Mouse (Mus musculus) ES-E14 (cell line): ENCODE measurements at regions not wholly inside any gene's neighbourhood (a gene's known extent, or its start where the extent isn't known, plus 50 kb on each side); places are given as distances from the start of the nearest gene placed in this dataset.

Experiments used
- DNase-seq: peaks from one replicate; pipeline ENCODE4 v3.0.0-alpha.2; 2013; ENCODE audit warnings: low read depth, low spot score
- H3K27ac ChIP-seq: 2 replicates; pipeline ENCODE4 v1.5.1; 2012; ENCODE audit warnings: low read depth, mild to moderate bottlenecking, low read length, moderate library complexity, mixed read lengths; ENCODE audit not compliant: poor library complexity, insufficient read depth, severe bottlenecking
- H3K36me3 ChIP-seq: 2 replicates; pipeline ENCODE4 v1.6.1; 2012; ENCODE audit warnings: mild to moderate bottlenecking, low read length, moderate library complexity, mixed read lengths; ENCODE audit not compliant: control insufficient read depth, poor library complexity, insufficient read depth, severe bottlenecking
- H3K4me1 ChIP-seq, 2 experiments: fragments of 150-350 bp in 1 of 2; sonication (generic) in 1 of 2; 2 replicates each; pipeline ENCODE4 v1.6.1; 2012; ENCODE audit warnings: low read length in 2 of 2, mild to moderate bottlenecking in 1 of 2, mixed read lengths in 1 of 2; ENCODE audit not compliant: control insufficient read depth in 2 of 2, insufficient read depth in 2 of 2, poor library complexity in 1 of 2
- H3K4me3 ChIP-seq, 2 experiments: fragments of 150-350 bp in 1 of 2; sonication (generic) in 1 of 2; 2 replicates each; pipeline ENCODE4 v1.5.1; 2012; ENCODE audit warnings: low read length in 2 of 2, low read depth in 1 of 2, mild to moderate bottlenecking in 1 of 2, mixed read lengths in 1 of 2; ENCODE audit not compliant: insufficient read depth in 1 of 2, poor library complexity in 1 of 2, severe bottlenecking in 1 of 2
- H3K9ac ChIP-seq: 2 replicates; pipeline ENCODE4 v1.6.1; 2012; ENCODE audit warnings: low read depth, mild to moderate bottlenecking, low read length, mixed read lengths; ENCODE audit not compliant: poor library complexity, insufficient read depth, severe bottlenecking
- H3K9me3 ChIP-seq: fragments of 150-350 bp; sonication (generic); 2 replicates; pipeline ENCODE4 v1.6.1; 2012; ENCODE audit warnings: low read depth, mild to moderate bottlenecking, low read length; ENCODE audit not compliant: control insufficient read depth, insufficient read depth
- CHD2 ChIP-seq: IDR thresholded peaks from 2 replicates; pipeline ENCODE4 v1.6.1; 2014; ENCODE audit warnings: mild to moderate bottlenecking, low read depth, low read length, inconsistent platforms
- HCFC1 ChIP-seq: IDR thresholded peaks from 2 replicates; pipeline ENCODE4 v1.6.1; 2012; ENCODE audit warnings: low read length, inconsistent platforms, borderline replicate concordance; ENCODE audit not compliant: insufficient read depth
- MAFK ChIP-seq: IDR thresholded peaks from 2 replicates; pipeline ENCODE4 v1.6.1; 2014; ENCODE audit warnings: mild to moderate bottlenecking, low read depth, low read length, inconsistent platforms; ENCODE audit not compliant: insufficient read depth
- ZC3H11A ChIP-seq: IDR thresholded peaks from 2 replicates; pipeline ENCODE4 v1.6.1; 2012; ENCODE audit warnings: low read depth, mild to moderate bottlenecking, inconsistent platforms, low read length, borderline replicate concordance
- ZNF384 ChIP-seq: IDR thresholded peaks from 2 replicates; pipeline ENCODE4 v1.6.1; 2012; ENCODE audit warnings: low read depth, low read length, inconsistent platforms
- in situ Hi-C, 2 experiments: fragments of 600-800 bp; cut with MboI; formaldehyde crosslinking; loops; one replicate each; pipeline ENCODE4 v1.15.1; 2025; ENCODE audit warnings: low sequenced_read_pairs in 2 of 2, inconsistent platforms in 1 of 2; ENCODE audit not compliant: unreplicated experiment in 2 of 2

GRCm38 (mm10) chr6:143635043-143635442 is 468.0 kb downstream of the Etnk1 start:
- in situ Hi-C loops: no loop called here
- Histone ChIP-seq H3K9me3 (no peaks in the 10 kb centered on the region), H3K4me1 (no peaks in the 10 kb centered on the region), H3K9ac (no peak overlapping the region), H3K4me3 (no peak overlapping the region), H3K36me3 (no peaks in the 10 kb centered on the region), H3K27ac (no peak overlapping the region)
- DNase-seq: no peak
- TF ChIP-seq HCFC1: no peak
- no peak for TF ChIP-seq ZNF384
- no peak for TF ChIP-seq CHD2
- no peak for TF ChIP-seq MAFK
- no peak for TF ChIP-seq ZC3H11A

DNA sequence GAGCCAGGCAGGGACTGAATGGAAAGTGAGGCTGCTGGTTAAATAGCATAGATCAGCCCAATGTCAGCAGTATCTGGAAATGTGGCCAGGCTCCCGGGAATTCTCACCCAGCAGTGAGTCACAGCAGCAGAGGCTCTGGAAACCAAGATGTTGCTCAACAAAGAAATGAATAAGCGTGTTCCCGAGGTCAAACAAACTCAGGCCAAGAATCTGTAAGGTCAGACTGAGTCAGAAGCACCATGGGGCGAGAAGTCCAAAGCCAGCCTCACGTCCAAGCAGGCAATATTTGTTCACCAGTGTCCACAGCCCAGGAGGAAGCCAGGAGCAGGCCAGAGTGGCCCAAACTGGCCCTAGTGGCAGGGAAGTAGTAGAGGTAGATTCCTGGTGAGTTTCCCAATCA is 473.6 kb downstream of the Etnk1 start:
- H3K36me3 ChIP-seq: no peaks in the 10 kb centered on the region
- H3K9ac ChIP-seq: no peak overlapping the region
- TF ChIP-seq ZNF384 (no peak), ZC3H11A (no peak), CHD2 (no peak), HCFC1 (no peak), MAFK (no peak)
- no peaks in the 10 kb centered on the region for H3K9me3 ChIP-seq
- no peaks in the 10 kb centered on the region for H3K4me1 ChIP-seq
- no peak for DNase-seq
- in situ Hi-C loops: no loop called here
- no peak overlapping the region for H3K4me3 ChIP-seq
- no peak overlapping the region for H3K27ac ChIP-seq

GRCm38 (mm10) chr6:143642052-143642451 is 475.0 kb downstream of the Etnk1 start:
- in situ Hi-C loops: no loop called here
- H3K9me3 ChIP-seq: no peaks in the 10 kb centered on the region
- TF ChIP-seq HCFC1 (no peak), CHD2 (no peak), ZC3H11A (no peak), MAFK (no peak), ZNF384 (no peak)
- no peak overlapping the region for H3K27ac ChIP-seq
- H3K4me3 ChIP-seq: no peak overlapping the region
- no peaks in the 10 kb centered on the region for H3K4me1 ChIP-seq
- no peak overlapping the region for H3K9ac ChIP-seq
- no peak for DNase-seq
- no peaks in the 10 kb centered on the region for H3K36me3 ChIP-seq

GRCm38 (mm10) chr6:143645989-143646388 is 479.0 kb downstream of the Etnk1 start:
- no peaks in the 10 kb centered on the region for H3K4me1 ChIP-seq
- no peaks in the 10 kb centered on the region for H3K36me3 ChIP-seq
- H3K27ac ChIP-seq: no peak overlapping the region
- H3K4me3 ChIP-seq: no peak overlapping the region
- in situ Hi-C loops: no loop called here
- TF ChIP-seq ZC3H11A (no peak), CHD2 (no peak), MAFK (no peak), HCFC1 (no peak), ZNF384 (no peak)
- H3K9me3 ChIP-seq: no peaks in the 10 kb centered on the region
- H3K9ac ChIP-seq: no peak overlapping the region
- no peak for DNase-seq

- no peaks in the 10 kb centered on the region for H3K4me1 ChIP-seq
- H3K36me3 ChIP-seq: no peaks in the 10 kb centered on the region
- H3K9me3 ChIP-seq: peaks cover 1% of the 10 kb centered on the region; the same call in 1 of the 2 replicates
- in situ Hi-C loops: no loop called here
- TF ChIP-seq ZC3H11A (no peak), ZNF384 (no peak), MAFK (no peak), CHD2 (no peak), HCFC1 (no peak)
- no peak overlapping the region for H3K4me3 ChIP-seq
- no peak overlapping the region for H3K9ac ChIP-seq
- H3K27ac ChIP-seq: no peak overlapping the region
- no peak for DNase-seq
These were observed 481.5 kb downstream of the Etnk1 start for GRCm38 (mm10) chr6:143648501-143648900.
